Mouse (Mus musculus): Measurements from ENCODE around the gene Sfn. TPM values are rescaled to one million over a fixed set of nuclear protein-coding genes. Genes with fewer than 3 reads are reported as not detected.

Sfn gene
- polyA plus RNA-seq, 1 experiment = 2.5 TPM

DNA sequence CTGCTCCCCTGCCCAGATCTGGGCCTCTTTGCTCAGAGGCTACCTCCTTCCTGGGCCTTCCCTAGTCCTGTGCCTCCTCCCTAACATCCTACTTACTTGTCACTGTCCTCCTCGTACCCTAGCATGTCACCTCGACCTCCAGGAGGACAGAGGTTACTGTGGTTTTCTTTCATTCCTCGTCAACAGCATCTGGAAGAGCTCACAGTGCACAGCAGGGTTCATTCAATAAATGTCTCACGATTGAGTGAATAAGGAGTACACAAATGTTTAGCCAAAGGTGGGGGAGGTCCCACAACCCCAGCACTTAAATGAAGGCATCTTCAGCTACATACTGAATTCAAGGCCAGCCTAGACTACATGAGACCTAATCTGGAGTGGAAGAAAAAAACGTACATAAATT, 24.3 kb upstream of the Sfn start:
- no peak for TF ChIP-seq GATA1 (IDR thresholded peaks at IDR 0.05; ENCODE audit: low read length)

DNA sequence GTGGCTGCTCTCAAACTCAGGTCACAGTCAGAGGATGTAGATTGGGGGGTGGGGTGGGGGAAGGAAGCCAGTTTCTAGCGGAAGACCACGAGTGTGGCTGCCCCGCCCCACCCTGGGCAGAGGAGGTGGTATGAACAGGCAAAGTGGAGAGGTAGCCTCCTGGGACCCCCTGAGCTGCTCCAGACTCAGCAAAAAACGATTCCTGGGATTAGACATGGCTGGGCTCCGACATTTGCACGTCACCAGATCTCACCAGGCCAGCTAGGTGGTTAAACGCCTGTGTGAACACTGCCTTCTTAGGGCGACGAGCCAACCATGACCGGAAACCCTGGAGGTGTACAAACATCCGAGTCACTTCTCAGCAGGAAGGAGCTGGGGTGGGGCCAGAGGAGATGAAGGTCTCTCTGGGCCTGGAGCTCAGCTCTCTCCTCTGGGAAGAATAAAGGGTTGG, 23.7 kb upstream of the Sfn start:
- TF ChIP-seq GATA1 (IDR thresholded peaks at IDR 0.05; ENCODE audit: low read length) = no peak

DNA sequence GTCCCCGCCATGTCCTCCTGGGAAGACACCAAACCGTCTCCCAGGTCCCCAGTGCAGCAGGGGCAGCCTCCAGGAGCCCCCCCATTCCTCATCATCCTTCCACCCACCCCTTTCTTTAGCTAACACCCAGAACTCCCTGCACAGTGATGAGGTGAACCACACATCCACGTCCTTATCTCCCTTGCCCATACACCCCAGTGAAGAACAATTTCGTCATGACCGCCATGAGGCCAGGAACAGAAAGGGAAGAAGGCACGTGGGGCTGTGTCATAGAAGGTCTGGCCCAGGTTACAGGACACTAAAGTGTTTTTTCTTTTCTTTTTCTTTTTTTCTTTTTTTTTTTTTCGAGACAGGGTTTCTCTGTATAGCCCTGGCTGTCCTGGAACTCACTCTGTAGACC, 22.9 kb upstream of the Sfn start:
- TF ChIP-seq GATA1 (IDR thresholded peaks at IDR 0.05; ENCODE audit: low read length) = no peak

DNA sequence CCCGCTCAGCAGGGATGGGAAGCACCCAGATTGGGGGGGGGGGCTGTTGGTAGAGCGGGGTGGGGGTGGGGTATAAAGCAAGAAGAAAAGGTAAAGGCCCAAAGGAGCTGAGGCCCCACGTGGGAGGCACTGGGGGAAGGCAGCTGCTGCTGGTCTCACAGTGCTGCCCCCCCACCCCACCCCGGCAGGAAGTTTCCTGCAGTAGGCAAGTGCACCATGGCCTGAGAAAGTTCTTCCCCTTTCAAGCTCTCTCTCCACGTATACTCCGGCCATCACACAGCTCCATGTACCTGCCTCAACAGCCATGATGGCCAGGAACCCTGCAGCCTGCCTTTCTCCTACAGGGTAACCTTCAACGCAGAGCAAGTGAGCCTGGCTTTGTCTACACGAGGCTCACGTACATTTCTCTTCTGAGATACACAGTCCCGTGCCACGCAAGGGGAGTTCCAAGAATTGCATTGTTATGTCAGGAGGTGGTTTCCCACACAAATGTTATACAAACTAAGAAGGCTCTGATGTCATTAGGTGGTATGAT, 20.3 kb upstream of the Sfn start:
- TF ChIP-seq GATA1 (IDR thresholded peaks at IDR 0.05; ENCODE audit: low read length) = no peak

DNA sequence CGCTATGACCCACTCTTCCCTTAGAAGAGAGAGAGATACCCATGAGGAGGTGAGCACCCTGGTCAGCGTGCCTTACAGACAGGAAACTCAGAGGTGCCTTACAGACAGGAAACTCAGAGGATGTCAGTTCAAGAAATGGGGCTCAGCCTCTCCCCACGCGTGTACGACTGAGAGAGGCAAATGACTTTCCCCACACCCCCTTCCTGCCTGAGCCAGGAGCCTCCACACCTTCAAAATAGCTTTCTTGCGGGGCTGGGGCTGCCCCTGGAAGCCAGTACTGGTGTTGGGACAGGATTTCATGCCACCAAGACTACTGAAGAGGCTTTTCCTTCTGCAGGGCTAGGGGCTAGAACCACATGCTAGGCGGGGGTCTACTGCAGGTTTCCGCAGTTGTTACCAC, 18.7 kb upstream of the Sfn start:
- TF ChIP-seq GATA1 (IDR thresholded peaks at IDR 0.05; ENCODE audit: low read length) = no peak

DNA sequence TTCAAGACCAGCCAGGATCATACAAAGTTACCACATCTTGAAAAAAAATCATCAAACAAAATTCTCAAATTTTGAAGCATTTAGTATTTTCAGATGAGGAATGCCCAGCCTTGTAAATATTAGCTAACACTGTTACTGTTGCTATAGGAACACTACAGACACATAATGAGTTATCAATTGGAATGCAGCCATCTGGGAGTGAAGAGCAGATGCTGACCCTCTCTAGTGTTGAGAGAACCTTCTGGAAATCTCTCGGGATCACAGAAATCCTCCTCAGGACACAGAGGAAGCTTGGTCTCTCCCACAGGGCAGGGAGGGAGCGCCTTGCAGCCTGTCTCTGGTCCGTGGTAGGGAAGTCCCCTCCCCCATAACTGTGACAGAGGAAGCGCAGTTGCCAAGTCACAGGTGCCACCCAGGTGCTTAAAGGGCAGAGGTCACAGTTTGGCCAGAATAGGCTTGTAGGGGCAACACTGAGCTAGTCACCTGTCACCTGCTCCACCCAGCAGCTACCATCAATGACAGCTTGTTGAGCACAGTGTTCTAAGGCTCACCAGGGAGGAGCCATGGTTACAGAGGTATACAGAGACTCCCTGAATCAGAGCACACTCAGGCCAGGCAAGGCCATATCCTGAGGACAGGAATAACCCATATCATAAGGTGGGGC, 17.6 kb upstream of the Sfn start:
- TF ChIP-seq GATA1 (IDR thresholded peaks at IDR 0.05; ENCODE audit: low read length) = no peak

DNA sequence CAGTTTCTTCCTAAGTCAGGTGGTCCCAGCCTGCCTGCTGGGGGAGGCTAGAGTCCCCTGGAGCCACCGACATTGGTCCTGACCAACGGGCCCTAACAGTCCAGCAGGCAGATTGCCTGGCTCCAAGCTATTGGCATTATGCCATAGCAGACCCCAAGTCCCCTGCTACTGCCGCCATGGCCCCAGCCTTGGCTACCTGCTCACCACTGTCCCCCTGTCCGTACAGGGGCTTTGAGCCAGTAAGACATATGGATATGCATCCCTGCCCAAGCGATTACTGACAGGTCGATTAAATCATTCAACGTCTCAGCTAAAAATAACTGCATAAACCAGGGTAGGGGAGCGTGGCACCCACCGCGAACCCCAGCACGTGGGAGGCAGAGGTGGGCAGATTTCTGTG, 16.0 kb upstream of the Sfn start:
- TF ChIP-seq GATA1 (IDR thresholded peaks at IDR 0.05; ENCODE audit: low read length) = no peak

DNA sequence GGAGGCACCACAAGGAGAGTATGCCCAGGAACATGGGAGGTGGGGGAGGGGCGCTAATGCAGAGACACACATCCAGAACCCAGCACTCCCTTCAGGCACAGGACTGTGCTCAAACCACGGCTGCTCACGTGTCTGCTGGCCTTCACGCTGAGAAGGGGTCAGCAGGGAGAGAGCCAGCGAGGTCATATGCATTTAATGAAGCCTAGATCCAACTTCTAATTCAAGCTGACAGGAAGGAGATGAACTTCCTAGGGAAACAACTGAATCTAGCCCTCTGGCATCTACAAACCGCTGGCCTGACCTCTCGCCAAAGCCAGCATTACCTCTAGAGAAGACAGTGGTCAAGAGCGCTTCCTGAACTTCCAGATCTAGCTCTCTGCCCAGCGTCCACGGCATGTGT, 13.4 kb upstream of the Sfn start:
- no peak for TF ChIP-seq GATA1 (IDR thresholded peaks at IDR 0.05; ENCODE audit: low read length)

DNA sequence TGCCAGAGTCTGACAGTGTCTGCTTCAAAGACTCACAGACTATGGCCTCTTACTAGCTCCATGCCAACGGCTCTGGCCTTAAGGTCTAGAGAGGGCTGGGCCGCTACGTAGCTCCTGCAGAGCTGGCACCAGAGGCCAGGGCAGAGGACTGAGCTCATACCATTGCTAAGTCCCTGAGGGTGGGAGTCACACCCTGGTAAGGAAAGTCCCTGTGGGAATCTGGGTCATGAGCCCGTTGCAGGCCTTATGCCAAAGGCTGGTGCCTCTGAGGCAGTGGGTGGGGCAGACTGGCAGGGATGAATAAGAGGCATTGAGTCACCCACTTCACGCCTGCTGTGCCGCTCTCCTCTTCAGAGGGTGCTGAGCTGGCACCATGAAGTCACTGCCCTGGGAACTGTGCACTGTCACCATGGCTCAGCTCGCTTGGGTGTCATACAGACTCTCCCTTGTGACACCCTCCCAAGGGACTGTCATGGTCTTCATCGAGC, 12.3 kb upstream of the Sfn start:
- no peak for TF ChIP-seq GATA1 (IDR thresholded peaks at IDR 0.05; ENCODE audit: low read length)

DNA sequence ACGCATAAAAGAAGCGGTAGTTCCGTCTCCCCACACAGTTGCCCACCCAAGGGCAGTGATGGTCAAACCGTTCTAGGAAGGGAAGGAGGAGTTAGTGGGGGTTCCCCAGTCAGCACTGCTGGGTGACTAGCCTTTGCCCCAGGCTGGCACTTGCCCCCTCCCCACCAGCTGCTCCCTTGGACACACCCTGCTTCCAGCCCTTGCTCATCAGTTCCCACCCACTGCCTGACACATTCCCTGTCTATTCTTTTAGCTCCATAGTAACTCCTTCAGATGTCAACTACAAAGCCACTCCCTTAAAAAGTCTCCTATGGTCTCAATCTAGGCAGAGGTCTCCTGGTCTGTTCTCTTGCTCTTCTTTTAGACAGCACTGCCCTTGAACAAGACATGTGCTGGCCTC, 11.9 kb upstream of the Sfn start:
- TF ChIP-seq GATA1 (IDR thresholded peaks at IDR 0.05; ENCODE audit: low read length) = no peak

DNA sequence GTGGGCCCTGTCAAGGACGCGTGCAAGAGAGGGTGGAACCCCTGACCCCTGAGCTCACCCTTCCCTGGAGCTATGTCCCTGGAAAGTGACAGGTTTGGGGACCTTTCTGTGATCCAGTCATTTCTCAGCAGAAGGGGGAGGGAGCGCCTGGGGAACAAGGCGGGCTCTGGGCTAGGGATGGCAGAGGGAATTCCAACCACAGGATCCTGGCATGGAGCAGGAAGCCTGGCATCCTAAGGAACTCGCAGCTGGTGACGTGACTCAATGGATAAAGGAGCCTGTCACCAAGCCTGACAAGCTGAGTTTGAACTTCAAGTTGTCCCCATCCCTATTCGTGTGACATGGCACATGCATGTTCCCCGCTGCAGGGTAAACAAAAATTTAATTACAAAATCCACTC, 11.1 kb upstream of the Sfn start:
- no peak for TF ChIP-seq GATA1 (IDR thresholded peaks at IDR 0.05; ENCODE audit: low read length)

DNA sequence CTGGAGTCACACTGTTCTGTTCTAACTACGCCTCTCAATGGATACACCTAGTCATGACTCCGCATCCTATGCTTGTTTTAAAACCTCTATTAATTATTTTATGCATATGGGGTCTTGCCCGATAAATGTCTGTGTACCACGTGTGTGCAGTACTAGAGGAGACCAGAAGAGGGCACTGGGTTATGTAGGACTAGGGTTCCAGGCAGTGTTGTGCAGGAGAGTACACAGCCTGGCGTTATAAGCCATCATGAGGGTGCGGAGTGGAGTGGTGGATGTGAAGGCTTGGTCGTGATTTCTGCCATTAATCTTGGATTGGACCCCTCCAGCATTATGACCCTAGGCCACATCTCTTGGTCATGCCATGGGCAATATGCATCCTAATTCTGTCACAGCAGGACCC, 10.4 kb upstream of the Sfn start:
- no peak for TF ChIP-seq GATA1 (IDR thresholded peaks at IDR 0.05; ENCODE audit: low read length)

DNA sequence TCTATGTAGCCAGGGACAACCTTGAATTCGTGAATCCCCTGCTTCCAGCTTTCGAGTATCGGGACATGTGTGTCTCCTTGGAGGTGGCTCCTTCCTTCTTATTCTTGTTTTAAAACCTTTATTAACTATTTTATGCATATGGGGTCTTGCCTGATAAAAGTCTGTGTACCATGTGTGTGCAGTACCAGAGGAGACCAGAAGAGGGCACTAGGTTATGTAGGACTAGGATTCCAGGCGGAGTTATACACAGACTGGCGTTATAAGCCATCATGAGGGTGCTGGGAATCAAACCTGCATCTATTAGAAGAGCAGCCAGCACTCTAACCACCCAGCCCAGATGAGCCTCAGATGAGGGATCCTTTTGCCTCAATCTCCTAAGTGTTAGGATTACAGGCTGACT, 9.8 kb upstream of the Sfn start:
- TF ChIP-seq GATA1 (IDR thresholded peaks at IDR 0.05; ENCODE audit: low read length) = no peak

DNA sequence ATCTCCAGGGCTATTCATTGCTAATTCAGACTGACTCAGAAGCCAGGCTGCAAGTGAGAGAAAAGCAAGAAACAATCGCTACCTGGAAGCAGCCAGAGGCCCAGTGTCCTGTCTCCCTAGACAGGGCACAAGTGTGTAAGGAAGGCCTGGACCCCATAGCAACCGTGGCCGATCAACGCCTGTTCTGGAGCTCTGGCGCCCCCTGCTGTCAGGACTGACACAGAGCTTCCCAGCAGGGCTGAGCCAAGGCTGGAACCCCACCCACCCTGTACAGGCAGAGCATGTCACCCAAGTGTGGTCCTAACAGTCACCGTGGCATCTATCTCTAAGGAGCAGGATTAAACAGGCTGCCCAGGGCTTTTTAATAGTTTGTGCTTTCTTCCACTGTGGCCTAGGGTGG, 7.8 kb upstream of the Sfn start:
- no peak for TF ChIP-seq GATA1 (IDR thresholded peaks at IDR 0.05; ENCODE audit: low read length)

DNA sequence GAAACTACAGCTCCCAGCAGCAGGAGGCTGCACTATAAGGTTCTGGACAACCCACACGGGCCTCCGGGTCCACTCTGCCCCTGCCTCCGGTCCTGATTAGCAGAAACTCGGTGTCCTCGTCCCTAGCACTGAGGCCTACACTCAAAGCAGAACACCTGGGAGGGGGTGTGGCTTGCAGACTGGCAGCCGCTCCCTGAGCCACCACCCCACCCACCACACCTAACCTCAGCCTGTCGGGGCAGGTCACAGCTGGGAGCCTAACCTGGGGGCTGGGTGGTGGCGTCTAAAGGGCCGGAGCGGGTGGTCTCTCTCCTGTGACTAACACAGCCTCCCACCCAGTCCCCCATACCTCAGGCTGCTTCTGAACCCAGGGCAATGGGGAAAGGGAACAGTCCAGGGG, 5.3 kb upstream of the Sfn start:
- TF ChIP-seq GATA1 (IDR thresholded peaks at IDR 0.05; ENCODE audit: low read length) = no peak

DNA sequence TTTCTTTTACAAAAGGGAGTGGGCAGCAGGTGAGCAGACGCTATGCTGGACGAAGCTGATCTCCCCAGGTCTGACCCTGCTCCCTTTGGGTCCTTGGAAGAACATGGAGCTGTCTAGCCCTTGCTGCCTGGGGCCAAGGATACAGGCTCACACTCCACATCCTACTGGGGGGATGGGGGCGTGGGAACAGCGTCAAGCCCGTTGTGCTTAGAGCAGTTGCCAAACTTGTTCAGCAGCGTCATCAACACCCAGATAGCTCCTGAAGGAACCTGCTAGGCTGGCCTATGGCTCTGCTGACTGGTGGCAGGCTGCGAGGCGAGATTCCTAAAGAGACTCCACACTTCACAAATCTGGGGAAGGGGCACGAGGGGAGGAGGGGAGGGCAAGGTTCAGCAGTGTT, 3.4 kb upstream of the Sfn start:
- no peak for TF ChIP-seq GATA1 (IDR thresholded peaks at IDR 0.05; ENCODE audit: low read length)

DNA sequence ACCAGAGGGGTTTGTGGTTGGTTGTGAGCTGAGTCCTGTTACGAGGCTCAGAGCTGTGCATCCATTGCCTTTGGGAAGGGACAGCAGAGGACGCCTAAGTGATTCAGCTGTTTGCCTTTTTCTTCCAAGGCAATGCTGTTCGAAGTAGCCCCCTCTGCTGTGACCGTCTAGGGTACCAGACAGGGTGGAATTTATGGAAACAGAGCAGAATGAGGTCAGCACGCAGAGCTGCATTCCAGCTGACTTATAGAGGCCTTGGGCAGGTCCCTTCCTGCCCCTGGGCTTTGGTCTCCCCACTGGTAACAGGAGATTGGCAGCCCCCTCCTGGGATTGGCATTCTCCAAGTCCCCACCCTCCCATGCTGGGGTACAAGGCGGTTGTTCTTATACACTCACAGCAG, 2.9 kb upstream of the Sfn start:
- TF ChIP-seq GATA1 (IDR thresholded peaks at IDR 0.05; ENCODE audit: low read length) = no peak

DNA sequence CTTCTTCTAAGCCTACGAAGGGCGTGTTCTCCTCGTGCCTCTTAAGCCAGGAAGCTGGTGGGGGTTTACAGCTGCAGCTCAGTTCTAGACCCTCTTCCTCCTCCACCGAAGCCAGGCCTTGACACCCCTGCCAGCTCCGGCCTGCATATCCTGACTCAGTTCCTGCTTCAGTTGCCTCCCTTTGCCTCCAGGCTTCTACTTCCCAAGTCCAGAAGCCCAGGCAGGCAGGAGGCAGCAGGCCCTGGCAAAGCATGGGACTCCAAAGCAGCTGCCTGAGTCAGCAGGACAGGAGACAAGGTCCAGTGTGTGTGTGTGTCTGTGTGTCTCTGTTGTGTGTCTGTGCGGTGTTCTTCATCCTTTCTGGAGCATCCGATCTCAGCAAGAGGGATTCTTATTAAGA, 2.2 kb upstream of the Sfn start:
- no peak for TF ChIP-seq GATA1 (IDR thresholded peaks at IDR 0.05; ENCODE audit: low read length)

Measured in G1E-ER4 (cell line).